Comparison of ENCODE assay signal across 9 mouse cellular contexts in the genomic region with DNA sequence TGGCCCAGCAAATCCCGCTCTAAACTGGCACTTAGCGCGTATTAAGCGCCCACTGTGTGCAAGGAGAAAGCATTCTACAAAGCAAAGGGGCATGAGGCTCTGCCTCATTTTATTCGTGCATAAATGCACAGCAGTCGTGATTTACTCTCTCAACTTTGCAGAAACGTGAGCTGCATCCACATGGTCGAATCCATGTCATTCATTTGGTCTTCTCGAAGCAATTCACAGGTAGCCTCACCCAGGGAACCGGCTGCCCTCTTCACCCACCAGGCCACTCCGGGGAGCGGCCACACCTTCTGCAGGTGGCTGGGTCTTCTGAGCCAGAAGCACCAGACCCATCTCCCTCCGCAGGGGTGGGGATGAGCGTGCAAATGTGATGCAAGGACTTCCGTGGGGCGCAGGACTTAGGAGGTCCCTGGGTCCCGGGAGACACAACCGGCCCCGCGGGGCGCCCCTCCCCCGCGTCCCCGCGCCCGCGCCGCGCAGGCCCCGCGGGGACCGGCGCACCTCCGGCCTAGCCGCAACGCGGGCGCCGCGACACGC. TPM values are rescaled to one million over a fixed set of nuclear protein-coding genes. Genes with fewer than 3 reads are reported as not detected.
DNase-seq lines count a peak whose midpoint lies in the region; ATAC-seq and TF ChIP-seq lines count a peak whose summit lies in the region.
"Had no signal": no experiment of that assay in that cellular context is flagged by ENCODE, and none has a peak within 500 bp of the region (broad histone marks: within the 10 kb centered on the region; RNA-seq: fewer than 3 reads in every experiment).

No protein-coding gene starts in this region.

- no peaks in the 10 kb centered on the region for H3K36me3 ChIP-seq in testis, adult 2 months (ENCODE audit: control insufficient read depth, insufficient read depth, low read length)
- H3K36me3 ChIP-seq in heart, embryonic 12.5 days, result no peaks in the 10 kb centered on the region
- H3K36me3 ChIP-seq in small intestine, adult 2 months (ENCODE audit: control insufficient read depth, insufficient read depth, low read length), result no peaks in the 10 kb centered on the region

- TF ChIP-seq CTCF in testis, adult 2 months (IDR thresholded peaks at IDR 0.05; ENCODE audit: control insufficient read depth, insufficient read depth, insufficient replicate concordance, low read depth, low read length), result no peak
- no peak for TF ChIP-seq CTCF in small intestine, adult 2 months (IDR thresholded peaks at IDR 0.05; ENCODE audit: extremely low read depth, insufficient read length, insufficient replicate concordance, low read depth, low read length)

- H3K4me2 ChIP-seq in heart, embryonic 12.5 days, result peak overlapping the region; percentile 96

- peak overlapping the region; percentile 90 for H3K9ac ChIP-seq in heart, embryonic 12.5 days

- peak overlapping the region; percentile 84 for H3K4me3 ChIP-seq in testis, adult 2 months (ENCODE audit: control insufficient read depth, low read depth, low read length)
- H3K4me3 ChIP-seq in heart, embryonic 12.5 days, result peak overlapping the region; percentile 97
- peak overlapping the region; percentile 74 for H3K4me3 ChIP-seq in small intestine, adult 2 months (ENCODE audit: low read depth, low read length)

- H3K27ac ChIP-seq in testis, adult 2 months (ENCODE audit: control insufficient read depth, insufficient read depth, low read depth, low read length), result no peak overlapping the region
- no peak overlapping the region for H3K27ac ChIP-seq in heart, embryonic 12.5 days (ENCODE audit: poor library complexity, severe bottlenecking)
- H3K27ac ChIP-seq in small intestine, adult 2 months (ENCODE audit: insufficient read depth, low read depth, low read length), result no peak overlapping the region

- WGBS in heart, embryonic 12.5 days, result 8% methylated on average over 41 of the region's 41 CpGs
- 11% methylated on average over 40 of the region's 41 CpGs for WGBS in small intestine, adult 2 months

- no peaks in the 10 kb centered on the region for H3K27me3 ChIP-seq in testis, adult 2 months (ENCODE audit: control insufficient read depth, insufficient read depth, low read length)
- H3K27me3 ChIP-seq in heart, embryonic 12.5 days (replicated peaks), result peaks cover 9% of the 10 kb centered on the region; the same call in 1 of the 2 replicates
- peaks cover 16% of the 10 kb centered on the region for H3K27me3 ChIP-seq in small intestine, adult 2 months (ENCODE audit: control insufficient read depth, insufficient read depth, low read length)

- DNase-seq in testis, postnatal 10 days (ENCODE audit: low spot score), result no peak
- DNase-seq in cerebellum, adult 9-10 months, result peak; percentile 45
- peak; percentile 16 to 20 for DNase-seq in layer of hippocampus, postnatal 36 days
- peak; percentile 7 for DNase-seq in lung, postnatal 36 days
- DNase-seq in ovary, postnatal 36 days (ENCODE audit: low spot score), result no peak

- no peak for TF ChIP-seq POLR2A in testis, adult 2 months (IDR thresholded peaks at IDR 0.05; ENCODE audit: control insufficient read depth, low read depth, low read length)
- no peak for TF ChIP-seq POLR2A in small intestine, adult 2 months (IDR thresholded peaks at IDR 0.05; ENCODE audit: low read depth, low read length)

- H3K4me1 ChIP-seq in testis, adult 2 months (ENCODE audit: control insufficient read depth, insufficient read depth, low read length), result peaks cover 8% of the 10 kb centered on the region
- peaks cover 22% of the 10 kb centered on the region for H3K4me1 ChIP-seq in heart, embryonic 12.5 days (replicated peaks)
- peaks cover 3% of the 10 kb centered on the region; the same call in 1 of the 2 replicates for H3K4me1 ChIP-seq in small intestine, adult 2 months (ENCODE audit: control insufficient read depth, insufficient read depth, insufficient read length, low read length)

- H3K9me3 ChIP-seq in heart, embryonic 12.5 days (replicated peaks), result no peaks in the 10 kb centered on the region

- no peak; the same call in 1 of the 2 replicates for ATAC-seq in heart, embryonic 12.5 days (ENCODE audit: insufficient number of reproducible peaks, low FRiP score)

RNA-seq across cellular contexts. Expression of gene Jazf1, which starts 0.9 kb away (rescaled TPM):
- 48.1 and 51.8 TPM in 2 replicates for polyA plus RNA-seq in testis, adult 2 months (2012; rRNA removed)
- 11.5 and 13.7 TPM in 2 replicates for polyA plus RNA-seq in heart, embryonic 12.5 days (2016; fragmentation: Nextera tagmentation; extraction: Ambion mirVana)
- total RNA-seq in layer of hippocampus, postnatal 36 days (2021), result 10 to 100 TPM; 31.9 to 35.2 TPM
- polyA plus RNA-seq in small intestine, adult 2 months (2012; rRNA removed), result 0.24 and 0.27 TPM in 2 replicates
- total RNA-seq: common myeloid progenitor, adult 5-6 weeks had no signal

Comparison
In these comparisons a context has a peak if more than half of its experiments do, and no peak if none do; other contexts are left out.
1. DNase-seq: peak in cerebellum, adult 9-10 months (single experiment), layer of hippocampus, postnatal 36 days (2 of 2) and lung, postnatal 36 days (single experiment); none in testis, postnatal 10 days (single experiment) and ovary, postnatal 36 days (single experiment).
2. Peak in every context shown above with its lines, with median percentiles within 50 percentile points of each other: H3K4me3 ChIP-seq.